ENCODE assay signal across 25 mouse cellular contexts in genomic region chr2:110392714-110393336, GRCm38 (mm10). TPM values are rescaled to one million over a fixed set of nuclear protein-coding genes. Genes with fewer than 3 reads are reported as not detected.
DNase-seq lines count a peak whose midpoint lies in the region; ATAC-seq and TF ChIP-seq lines count a peak whose summit lies in the region.
"Had no signal": no experiment of that assay in that cellular context is flagged by ENCODE, and none has a peak within 500 bp of the region (broad histone marks: within the 10 kb centered on the region; RNA-seq: fewer than 3 reads in every experiment).

No protein-coding gene starts in this region.

- no peaks in the 10 kb centered on the region for H3K27me3 ChIP-seq in limb, embryonic 13.5 days
- H3K27me3 ChIP-seq in limb, embryonic 10.5 days (ENCODE audit: low read depth, poor library complexity, severe bottlenecking), result no peaks in the 10 kb centered on the region
- no peaks in the 10 kb centered on the region for H3K27me3 ChIP-seq in stomach, embryonic 14.5 days (ENCODE audit: control insufficient read depth, insufficient read depth, low read length)
- H3K27me3 ChIP-seq: forebrain, embryonic 13.5 days; heart, embryonic 13.5 days; midbrain, embryonic 12.5 days; neural tube, embryonic 13.5 days had no signal

- WGBS in limb, embryonic 13.5 days, result 66% methylated on average over 4 of the region's 4 CpGs
- WGBS in limb, embryonic 10.5 days, result 80% methylated on average over 4 of the region's 4 CpGs
- 69% methylated on average over 4 of the region's 4 CpGs for WGBS in stomach, embryonic 14.5 days

- peak overlapping the region; percentile 40; the same call in 1 of the 2 replicates for H3K27ac ChIP-seq in gastrocnemius, adult 2 months
- H3K27ac ChIP-seq in limb, embryonic 13.5 days, result no peak overlapping the region
- no peak overlapping the region for H3K27ac ChIP-seq in limb, embryonic 10.5 days
- 0 out of 2 replicates have a peak overlapping the region, but pooled peaks have one; percentile 1 for H3K27ac ChIP-seq in brown adipose tissue, adult 24 weeks (replicated peaks; ENCODE audit: low read depth, low read length)
- peak overlapping the region; percentile 16 for H3K27ac ChIP-seq in stomach, embryonic 14.5 days (ENCODE audit: low read length)
- H3K27ac ChIP-seq: forebrain, embryonic 13.5 days; heart, embryonic 13.5 days; kidney, postnatal 0 days; midbrain, embryonic 12.5 days; neural tube, embryonic 13.5 days had no signal

- no peak for TF ChIP-seq CTCF in gastrocnemius, adult 2 months (IDR thresholded peaks at IDR 0.05)

- ATAC-seq in limb, embryonic 13.5 days (ENCODE audit: low FRiP score, low read depth), result peak; percentile 75
- ATAC-seq in stomach, embryonic 14.5 days (ENCODE audit: insufficient number of reproducible peaks, insufficient read depth, low FRiP score, low read depth), result no peak
- no peak for ATAC-seq in CD4-positive, CD25-positive, alpha-beta regulatory T cell, adult 4 months
- ATAC-seq: forebrain, embryonic 13.5 days; hindbrain, embryonic 16.5 days had no signal

- no peaks in the 10 kb centered on the region for H3K9me3 ChIP-seq in limb, embryonic 13.5 days
- no peaks in the 10 kb centered on the region for H3K9me3 ChIP-seq in limb, embryonic 10.5 days (replicated peaks)
- H3K9me3 ChIP-seq in stomach, embryonic 14.5 days (ENCODE audit: control insufficient read depth, low read depth, low read length), result no peaks in the 10 kb centered on the region
- H3K9me3 ChIP-seq: forebrain, embryonic 13.5 days; G1E; heart, embryonic 13.5 days; midbrain, embryonic 12.5 days; neural tube, embryonic 13.5 days had no signal

- H3K9ac ChIP-seq in limb, embryonic 13.5 days, result no peak overlapping the region
- H3K9ac ChIP-seq in stomach, embryonic 14.5 days (replicated peaks; ENCODE audit: low read depth, low read length), result no peak overlapping the region
- H3K9ac ChIP-seq: forebrain, embryonic 13.5 days; heart, embryonic 13.5 days; midbrain, embryonic 12.5 days; neural tube, embryonic 13.5 days had no signal

- no peak overlapping the region for H3K4me2 ChIP-seq in limb, embryonic 13.5 days (replicated peaks)
- H3K4me2 ChIP-seq in stomach, embryonic 14.5 days (replicated peaks; ENCODE audit: low read depth, low read length), result no peak overlapping the region
- H3K4me2 ChIP-seq: forebrain, embryonic 13.5 days; heart, embryonic 13.5 days; midbrain, embryonic 12.5 days; neural tube, embryonic 13.5 days had no signal

- no peak for DNase-seq in gastrocnemius, adult 2 months
- DNase-seq in gastrocnemius, postnatal 10 days, result no peak
- DNase-seq in limb, embryonic 10.5 days (ENCODE audit: low spot score), result no peak
- no peak for DNase-seq in ovary, postnatal 36 days (ENCODE audit: low spot score)
- DNase-seq: adrenal gland, postnatal 25 days; cerebellum, adult 18-20 months; cerebellum, postnatal 25 days; embryo, embryonic 11 days; gastrocnemius, postnatal 14 days; kidney, adult 18-20 months; liver; thymus, postnatal 36 days had no signal

- no peak overlapping the region for H3K4me3 ChIP-seq in gastrocnemius, adult 2 months
- no peak overlapping the region for H3K4me3 ChIP-seq in limb, embryonic 13.5 days
- H3K4me3 ChIP-seq in limb, embryonic 10.5 days, result no peak overlapping the region
- no peak overlapping the region for H3K4me3 ChIP-seq in brown adipose tissue, adult 24 weeks (ENCODE audit: insufficient read depth, low read depth, low read length)
- no peak overlapping the region for H3K4me3 ChIP-seq in stomach, embryonic 14.5 days (ENCODE audit: low read depth, low read length)
- H3K4me3 ChIP-seq: forebrain, embryonic 13.5 days; heart, embryonic 13.5 days; midbrain, embryonic 12.5 days; neural tube, embryonic 13.5 days had no signal

- intact Hi-C loops in gastrocnemius, adult 2 months (cut with DNase I), result no loop called here

- H3K4me1 ChIP-seq in limb, embryonic 13.5 days, result no peaks in the 10 kb centered on the region
- H3K4me1 ChIP-seq in limb, embryonic 10.5 days, result peaks cover 12% of the 10 kb centered on the region
- peaks cover 2% of the 10 kb centered on the region; the same call in 1 of the 2 replicates for H3K4me1 ChIP-seq in brown adipose tissue, adult 24 weeks (ENCODE audit: control insufficient read depth, insufficient read depth, insufficient read length, low read length)
- H3K4me1 ChIP-seq in stomach, embryonic 14.5 days (ENCODE audit: control insufficient read depth, insufficient read depth, low read length), result no peaks in the 10 kb centered on the region
- H3K4me1 ChIP-seq: heart, embryonic 13.5 days; midbrain, embryonic 12.5 days; neural tube, embryonic 13.5 days had no signal

- H3K36me3 ChIP-seq in limb, embryonic 13.5 days, result no peaks in the 10 kb centered on the region
- no peaks in the 10 kb centered on the region for H3K36me3 ChIP-seq in limb, embryonic 10.5 days
- no peaks in the 10 kb centered on the region for H3K36me3 ChIP-seq in stomach, embryonic 14.5 days (ENCODE audit: control insufficient read depth, insufficient read depth, low read length)
- H3K36me3 ChIP-seq: G1E; heart, embryonic 13.5 days; midbrain, embryonic 12.5 days; neural tube, embryonic 13.5 days had no signal

RNA-seq across cellular contexts. Expression of gene Fibin, which starts 29.8 kb away (rescaled TPM):
- total RNA-seq in gastrocnemius, adult 2 months (2021), result 10 to 100 TPM; 21.1 to 24.1 TPM
- total RNA-seq in gastrocnemius, postnatal 10 days (2021), result 10 to 100 TPM; 16.1 to 21.4 TPM
- polyA plus RNA-seq in limb, embryonic 13.5 days (2015; fragmentation: Nextera tagmentation; extraction: Ambion mirVana), result 140 and 146 TPM in 2 replicates
- 24.3 and 46.5 TPM in 2 replicates for polyA plus RNA-seq in limb, embryonic 10.5 days (2016; fragmentation: Nextera tagmentation; extraction: Ambion mirVana)
- 5.9 and 6.3 TPM in 2 replicates for polyA plus RNA-seq in brown adipose tissue, adult 24 weeks (2012; ENCODE audit: insufficient read depth, insufficient read length, missing spikeins)
- 41.0 and 46.1 TPM in 2 replicates for polyA plus RNA-seq in stomach, embryonic 14.5 days (2014; fragmentation: Nextera tagmentation; extraction: Ambion mirVana)
- not detected for polyA plus RNA-seq in CD4-positive, CD25-positive, alpha-beta regulatory T cell, adult 4 months (2017; shearing (Covaris generic))
- total RNA-seq: G1E; hematopoietic stem cell, adult 5-6 weeks; megakaryocyte progenitor cell, adult 5-6 weeks had no signal
- polyA plus RNA-seq: G1E had no signal

Comparison
In these comparisons a context has a peak if more than half of its experiments do, and no peak if none do; other contexts are left out.
1. H3K27ac ChIP-seq: peak in gastrocnemius, adult 2 months (single experiment), brown adipose tissue, adult 24 weeks (single experiment) and stomach, embryonic 14.5 days (single experiment); none in limb, embryonic 13.5 days (single experiment) and limb, embryonic 10.5 days (single experiment).